Mouse (Mus musculus): Measurements from ENCODE around the gene Parp11. TPM values are rescaled to one million over a fixed set of nuclear protein-coding genes. Genes with fewer than 3 reads are reported as not detected.

Parp11 gene
- polyA plus RNA-seq, 1 experiment = 25.4 TPM

DNA sequence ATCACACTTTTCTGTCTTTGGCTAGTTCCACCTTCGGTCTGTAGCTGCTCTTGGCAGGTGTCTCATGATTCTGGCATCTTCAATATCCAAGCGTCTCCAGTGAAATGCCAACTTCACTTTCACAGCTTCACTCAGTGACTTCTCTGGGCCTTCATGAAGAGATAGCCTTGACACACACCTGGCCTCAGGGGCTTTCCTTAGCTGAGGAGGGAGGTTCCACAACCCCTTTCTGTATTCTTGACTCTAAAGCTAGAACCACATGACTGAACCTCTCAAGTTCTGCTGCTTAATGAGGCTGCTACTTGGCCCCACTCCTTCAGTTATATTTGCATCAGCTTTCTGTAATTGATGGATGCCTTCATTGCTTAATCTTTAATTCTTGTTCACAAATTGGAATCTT is 10.1 kb downstream of the Parp11 start:
- Histone ChIP-seq H3K27ac (ENCODE audit: insufficient read depth, low read length) (no peak overlapping the region), H3K36me3 (ENCODE audit: control insufficient read depth, insufficient read depth, low read length, poor library complexity, severe bottlenecking) (no peaks in the 10 kb centered on the region), H3K4me3 (ENCODE audit: low read depth, low read length) (no peak overlapping the region), H3K9me3 (replicated peaks; ENCODE audit: control insufficient read depth, insufficient read depth, low read length, poor library complexity, severe bottlenecking) (no peaks in the 10 kb centered on the region), H3K27me3 (ENCODE audit: control insufficient read depth, insufficient read depth, low read length, poor library complexity, severe bottlenecking) (no peaks in the 10 kb centered on the region), H3K4me1 (ENCODE audit: control insufficient read depth, insufficient read depth, low read length) (no peaks in the 10 kb centered on the region), H3K9ac (ENCODE audit: low read depth, poor library complexity, severe bottlenecking) (no peak overlapping the region)
- TF ChIP-seq EP300 (IDR thresholded peaks at IDR 0.05; ENCODE audit: insufficient read depth, low read depth, low read length) (no peak), POLR2A (IDR thresholded peaks at IDR 0.05; ENCODE audit: insufficient read depth, low read length) (no peak), CTCF (IDR thresholded peaks at IDR 0.05; ENCODE audit: low read depth, low read length) (no peak)

DNA sequence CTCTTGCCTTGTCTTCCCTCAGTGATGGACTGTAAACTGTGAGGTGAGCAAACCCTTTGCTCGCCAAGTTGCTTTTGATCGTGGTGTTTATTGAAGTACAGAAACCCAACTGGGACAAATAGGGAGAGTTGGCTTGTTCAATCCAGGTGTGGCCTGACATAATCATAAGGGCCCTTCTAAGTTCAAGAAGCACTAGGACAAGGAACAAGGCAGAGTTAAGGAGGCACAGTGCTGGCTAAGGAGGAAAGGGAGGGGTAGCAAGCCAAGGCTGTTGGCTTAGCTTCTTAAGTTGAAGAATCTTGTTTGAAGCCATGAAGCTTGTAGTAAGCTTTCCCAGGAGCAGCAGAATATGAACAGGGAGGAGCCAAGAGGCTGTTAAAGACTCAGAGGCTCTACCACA is 13.1 kb downstream of the Parp11 start:
- no peaks in the 10 kb centered on the region for H3K4me1 ChIP-seq (ENCODE audit: control insufficient read depth, insufficient read depth, low read length)
- no peaks in the 10 kb centered on the region for H3K36me3 ChIP-seq (ENCODE audit: control insufficient read depth, insufficient read depth, low read length, poor library complexity, severe bottlenecking)
- H3K4me3 ChIP-seq (ENCODE audit: low read depth, low read length) = no peak overlapping the region
- H3K9ac ChIP-seq (ENCODE audit: low read depth, poor library complexity, severe bottlenecking) = no peak overlapping the region
- H3K27ac ChIP-seq (ENCODE audit: insufficient read depth, low read length) = no peak overlapping the region
- no peaks in the 10 kb centered on the region for H3K9me3 ChIP-seq (replicated peaks; ENCODE audit: control insufficient read depth, insufficient read depth, low read length, poor library complexity, severe bottlenecking)
- no peak for TF ChIP-seq EP300 (IDR thresholded peaks at IDR 0.05; ENCODE audit: insufficient read depth, low read depth, low read length)
- no peak for TF ChIP-seq POLR2A (IDR thresholded peaks at IDR 0.05; ENCODE audit: insufficient read depth, low read length)
- no peak for TF ChIP-seq CTCF (IDR thresholded peaks at IDR 0.05; ENCODE audit: low read depth, low read length)
- no peaks in the 10 kb centered on the region for H3K27me3 ChIP-seq (ENCODE audit: control insufficient read depth, insufficient read depth, low read length, poor library complexity, severe bottlenecking)

DNA sequence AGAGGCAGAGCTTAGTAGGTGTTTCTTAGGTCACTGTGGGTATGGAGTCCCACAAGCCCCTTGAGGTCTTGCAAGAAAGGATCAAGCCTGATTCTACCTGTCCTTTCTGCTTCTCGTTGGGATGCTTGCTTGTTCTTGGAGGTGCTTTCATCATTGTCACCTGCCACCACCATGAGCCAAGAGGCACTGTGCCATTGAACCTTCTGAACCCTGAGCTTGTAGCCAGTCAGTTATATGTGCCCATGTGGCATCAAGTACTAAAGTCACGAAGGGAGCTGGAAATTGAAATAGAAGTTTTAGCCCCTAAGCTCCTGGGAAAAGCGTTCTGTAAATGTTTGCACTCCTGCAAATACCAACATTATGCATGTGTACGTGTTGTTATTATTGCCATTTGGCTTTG is 14.9 kb downstream of the Parp11 start:
- Histone ChIP-seq H3K27ac (ENCODE audit: insufficient read depth, low read length) (no peak overlapping the region), H3K4me3 (ENCODE audit: low read depth, low read length) (no peak overlapping the region), H3K36me3 (ENCODE audit: control insufficient read depth, insufficient read depth, low read length, poor library complexity, severe bottlenecking) (no peaks in the 10 kb centered on the region), H3K27me3 (ENCODE audit: control insufficient read depth, insufficient read depth, low read length, poor library complexity, severe bottlenecking) (no peaks in the 10 kb centered on the region), H3K4me1 (ENCODE audit: control insufficient read depth, insufficient read depth, low read length) (no peaks in the 10 kb centered on the region), H3K9me3 (replicated peaks; ENCODE audit: control insufficient read depth, insufficient read depth, low read length, poor library complexity, severe bottlenecking) (no peaks in the 10 kb centered on the region), H3K9ac (ENCODE audit: low read depth, poor library complexity, severe bottlenecking) (no peak overlapping the region)
- TF ChIP-seq CTCF (IDR thresholded peaks at IDR 0.05; ENCODE audit: low read depth, low read length) (no peak), EP300 (IDR thresholded peaks at IDR 0.05; ENCODE audit: insufficient read depth, low read depth, low read length) (no peak), POLR2A (IDR thresholded peaks at IDR 0.05; ENCODE audit: insufficient read depth, low read length) (no peak)

- Histone ChIP-seq H3K27ac (ENCODE audit: insufficient read depth, low read length) (no peak overlapping the region), H3K27me3 (ENCODE audit: control insufficient read depth, insufficient read depth, low read length, poor library complexity, severe bottlenecking) (no peaks in the 10 kb centered on the region), H3K9me3 (replicated peaks; ENCODE audit: control insufficient read depth, insufficient read depth, low read length, poor library complexity, severe bottlenecking) (no peaks in the 10 kb centered on the region), H3K4me1 (ENCODE audit: control insufficient read depth, insufficient read depth, low read length) (no peaks in the 10 kb centered on the region), H3K36me3 (ENCODE audit: control insufficient read depth, insufficient read depth, low read length, poor library complexity, severe bottlenecking) (no peaks in the 10 kb centered on the region), H3K9ac (ENCODE audit: low read depth, poor library complexity, severe bottlenecking) (no peak overlapping the region), H3K4me3 (ENCODE audit: low read depth, low read length) (no peak overlapping the region)
- TF ChIP-seq CTCF (IDR thresholded peaks at IDR 0.05; ENCODE audit: low read depth, low read length) (no peak), POLR2A (IDR thresholded peaks at IDR 0.05; ENCODE audit: insufficient read depth, low read length) (no peak), EP300 (IDR thresholded peaks at IDR 0.05; ENCODE audit: insufficient read depth, low read depth, low read length) (no peak)
Measured at GRCm38 (mm10) chr6:127462251-127462650, 15.6 kb downstream of the Parp11 start.

DNA sequence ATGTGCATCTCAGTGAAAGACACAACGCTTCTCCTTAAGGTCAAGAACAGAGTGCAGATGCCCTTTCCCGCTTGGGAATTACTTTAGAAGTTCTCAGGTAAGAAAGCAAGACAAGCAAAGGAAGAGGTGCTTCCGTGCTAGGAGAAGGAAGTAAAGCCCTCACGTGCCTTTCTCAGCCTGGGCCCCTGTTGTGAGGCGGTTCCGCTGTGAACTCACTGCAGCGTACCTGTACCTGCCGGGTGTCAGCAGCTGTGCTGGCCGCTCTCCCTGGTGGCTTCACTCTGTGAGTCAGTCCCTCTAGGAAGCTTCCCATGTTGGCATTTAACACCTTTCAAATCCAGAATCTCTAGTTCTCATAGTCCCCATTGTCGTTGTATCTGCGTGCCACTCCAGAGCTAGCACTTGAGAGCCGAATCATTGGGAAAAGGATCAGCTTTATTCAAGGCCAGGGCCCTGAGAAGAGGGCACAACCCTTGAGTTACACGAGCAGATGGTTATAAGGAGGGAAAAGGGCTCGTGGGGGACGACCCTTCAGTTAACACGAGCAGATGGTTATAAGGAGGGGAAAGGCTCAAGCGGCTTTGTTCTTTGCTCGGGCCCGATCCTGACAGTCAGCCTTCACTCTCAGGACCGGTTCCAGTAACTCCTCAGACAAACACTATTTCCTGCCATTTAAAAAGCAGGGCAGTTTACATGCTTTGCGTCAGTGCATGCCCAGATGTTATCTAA is 16.8 kb downstream of the Parp11 start:
- Histone ChIP-seq H3K4me1 (ENCODE audit: control insufficient read depth, insufficient read depth, low read length) (no peaks in the 10 kb centered on the region), H3K27ac (ENCODE audit: insufficient read depth, low read length) (no peak overlapping the region), H3K4me3 (ENCODE audit: low read depth, low read length) (no peak overlapping the region), H3K9ac (ENCODE audit: low read depth, poor library complexity, severe bottlenecking) (no peak overlapping the region), H3K36me3 (ENCODE audit: control insufficient read depth, insufficient read depth, low read length, poor library complexity, severe bottlenecking) (no peaks in the 10 kb centered on the region), H3K9me3 (replicated peaks; ENCODE audit: control insufficient read depth, insufficient read depth, low read length, poor library complexity, severe bottlenecking) (no peaks in the 10 kb centered on the region), H3K27me3 (ENCODE audit: control insufficient read depth, insufficient read depth, low read length, poor library complexity, severe bottlenecking) (no peaks in the 10 kb centered on the region)
- TF ChIP-seq POLR2A (IDR thresholded peaks at IDR 0.05; ENCODE audit: insufficient read depth, low read length) (no peak), CTCF (IDR thresholded peaks at IDR 0.05; ENCODE audit: low read depth, low read length) (no peak), EP300 (IDR thresholded peaks at IDR 0.05; ENCODE audit: insufficient read depth, low read depth, low read length) (no peak)

DNA sequence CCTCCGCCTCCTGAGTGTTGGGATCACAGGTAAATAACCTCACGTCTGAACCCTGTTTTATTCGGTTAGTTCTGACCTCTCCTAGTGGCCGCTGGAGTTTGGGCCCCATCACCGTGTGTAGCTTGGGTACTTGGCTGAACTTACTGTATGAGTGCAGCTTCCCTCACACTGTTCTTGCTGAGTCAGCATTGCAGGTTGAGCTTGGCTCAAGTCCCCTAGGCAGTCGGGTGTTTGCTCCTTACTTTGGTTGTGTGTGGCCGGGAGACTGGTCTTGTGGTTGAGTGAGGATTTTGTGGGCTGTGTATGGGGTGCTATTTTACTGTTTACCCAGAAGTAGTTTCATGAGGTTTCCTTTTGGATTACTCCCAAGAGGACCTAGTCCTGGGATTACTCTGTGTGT is 17.9 kb downstream of the Parp11 start:
- Histone ChIP-seq H3K27ac (ENCODE audit: insufficient read depth, low read length) (no peak overlapping the region), H3K9me3 (replicated peaks; ENCODE audit: control insufficient read depth, insufficient read depth, low read length, poor library complexity, severe bottlenecking) (no peaks in the 10 kb centered on the region), H3K36me3 (ENCODE audit: control insufficient read depth, insufficient read depth, low read length, poor library complexity, severe bottlenecking) (no peaks in the 10 kb centered on the region), H3K27me3 (ENCODE audit: control insufficient read depth, insufficient read depth, low read length, poor library complexity, severe bottlenecking) (no peaks in the 10 kb centered on the region), H3K4me1 (ENCODE audit: control insufficient read depth, insufficient read depth, low read length) (no peaks in the 10 kb centered on the region), H3K4me3 (ENCODE audit: low read depth, low read length) (no peak overlapping the region), H3K9ac (ENCODE audit: low read depth, poor library complexity, severe bottlenecking) (no peak overlapping the region)
- TF ChIP-seq CTCF (IDR thresholded peaks at IDR 0.05; ENCODE audit: low read depth, low read length) (no peak), EP300 (IDR thresholded peaks at IDR 0.05; ENCODE audit: insufficient read depth, low read depth, low read length) (no peak), POLR2A (IDR thresholded peaks at IDR 0.05; ENCODE audit: insufficient read depth, low read length) (no peak)

Measured in ES-Bruce4 (cell line).